Mouse (Mus musculus) bone marrow, adult 2 months (tissue): ENCODE data around the gene Thop1. TPM values are rescaled to one million over a fixed set of nuclear protein-coding genes. Genes with fewer than 3 reads are reported as not detected.

Experiments
- H3K27ac ChIP-seq: fragments of 200-500 bp; 2 replicates; pipeline ENCODE4 v1.5.1; 2012; ENCODE audit warnings: low read depth, mild to moderate bottlenecking, control low read depth, inconsistent platforms, low read length; ENCODE audit not compliant: control insufficient read depth, poor library complexity, insufficient read depth
- H3K4me1 ChIP-seq: fragments of 200-500 bp; 2 replicates; pipeline ENCODE4 v1.6.1; 2011; ENCODE audit warnings: low read length; ENCODE audit not compliant: control insufficient read depth, insufficient read depth
- H3K4me3 ChIP-seq: fragments of 200-500 bp; replicated peaks from 2 replicates; pipeline ENCODE3; 2011; ENCODE audit warnings: mild to moderate bottlenecking, low read depth, low read length, control low read depth; ENCODE audit not compliant: control insufficient read depth
- CTCF ChIP-seq: fragments of 200-500 bp; IDR thresholded peaks from 2 replicates; pipeline ENCODE4 v1.5.1; 2011; ENCODE audit warnings: low read length, control low read depth; ENCODE audit not compliant: control insufficient read depth, insufficient read depth
- POLR2A ChIP-seq: fragments of 200-500 bp; IDR thresholded peaks from 2 replicates; pipeline ENCODE4 v1.6.1; 2011; ENCODE audit warnings: low read depth, mild to moderate bottlenecking, control low read depth, low read length, borderline replicate concordance; ENCODE audit not compliant: control insufficient read depth
- WGBS: fragments of 180-500 bp; shearing (Covaris S2); methylation state at CpG from one replicate; pipeline ENCODE4 v1.1.7; 2018; 5-methylcytosine and 5-hydroxymethylcytosine counted together
- polyA plus RNA-seq: library from polyadenylated mRNA; stranded (reverse); fragments of >200 nt; gene quantifications from 2 replicates; pipeline ENCODE4 v1.2.4, GENCODE M21; 2011; ENCODE audit warnings: low replicate concordance; ENCODE audit not compliant: missing spikeins, insufficient read depth, insufficient read length

Thop1 gene
- polyA plus RNA-seq, 1 experiment, result 16.7 TPM

DNA sequence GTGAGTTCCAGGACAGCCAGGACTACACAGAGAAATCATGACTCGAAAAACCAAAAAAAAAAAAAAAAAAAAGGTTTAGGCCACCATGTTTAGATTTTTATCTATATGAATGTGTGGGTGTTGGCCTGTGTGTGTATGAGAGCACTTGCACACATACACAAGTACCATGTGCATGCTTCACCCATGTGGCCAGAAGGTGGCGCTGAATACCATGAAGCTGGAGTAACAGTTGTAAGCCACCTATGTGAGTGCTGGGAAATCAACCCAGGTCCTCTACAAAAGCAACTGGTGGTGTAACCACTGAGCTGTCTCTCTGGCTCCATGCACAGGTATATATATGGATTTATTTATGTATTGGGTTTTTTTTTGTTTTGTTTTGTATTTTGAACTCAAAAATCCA is 17.2 kb downstream of the Thop1 start:
- no peak overlapping the region for H3K27ac ChIP-seq
- H3K4me1 ChIP-seq, result no peaks in the 10 kb centered on the region
- H3K4me3 ChIP-seq, result no peak overlapping the region
- TF ChIP-seq CTCF, result peak; percentile 56
- TF ChIP-seq POLR2A, result no peak
- WGBS, result 67% methylated on average over 2 of the region's 2 CpGs

DNA sequence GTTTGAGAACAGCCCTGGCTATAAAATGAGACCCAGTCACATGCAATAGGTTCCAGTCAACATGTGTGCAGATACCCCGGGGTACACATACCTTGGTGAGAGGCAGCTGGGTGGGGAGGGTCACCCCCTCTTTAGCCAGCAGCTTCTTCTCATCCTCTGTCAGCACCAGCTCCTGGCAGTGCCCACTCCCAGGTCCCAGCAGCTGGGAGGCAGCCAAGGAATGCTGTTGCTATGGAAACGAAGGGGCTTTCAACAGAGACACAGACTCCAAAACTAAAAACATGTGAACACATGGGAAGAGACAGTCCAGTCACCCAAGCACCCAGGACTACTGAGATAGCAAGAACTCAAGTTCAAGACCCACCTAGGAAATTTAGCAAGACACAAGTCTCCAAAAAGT is 19.4 kb downstream of the Thop1 start:
- H3K4me3 ChIP-seq, result no peak overlapping the region
- H3K4me1 ChIP-seq, result no peaks in the 10 kb centered on the region
- 57% methylated on average over 2 of the region's 2 CpGs for WGBS
- no peak overlapping the region for H3K27ac ChIP-seq
- no peak for TF ChIP-seq CTCF
- TF ChIP-seq POLR2A, result no peak

DNA sequence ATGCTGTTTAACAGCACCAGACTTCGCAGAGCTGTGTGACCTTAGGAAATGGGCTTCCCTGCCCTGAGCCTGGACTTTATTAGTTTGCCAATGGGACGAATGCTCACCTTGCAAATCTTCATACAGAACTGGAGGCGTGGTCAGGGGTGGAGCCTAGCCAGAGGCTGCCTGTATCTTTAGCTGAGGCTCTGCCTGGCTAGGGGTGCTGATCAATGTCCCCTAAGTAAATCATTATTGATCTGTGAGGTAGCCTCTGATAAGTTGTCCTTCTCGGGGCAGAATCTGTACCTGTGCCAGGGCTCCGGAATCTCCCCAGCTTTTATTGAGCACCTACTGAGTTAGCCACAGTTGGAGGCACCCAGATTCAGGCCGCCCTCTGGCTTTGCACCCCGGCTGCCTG is 20.8 kb downstream of the Thop1 start:
- H3K27ac ChIP-seq, result no peak overlapping the region
- 77% methylated on average over 7 of the region's 7 CpGs for WGBS
- no peaks in the 10 kb centered on the region for H3K4me1 ChIP-seq
- no peak overlapping the region for H3K4me3 ChIP-seq
- TF ChIP-seq POLR2A (no peak), CTCF (no peak)

DNA sequence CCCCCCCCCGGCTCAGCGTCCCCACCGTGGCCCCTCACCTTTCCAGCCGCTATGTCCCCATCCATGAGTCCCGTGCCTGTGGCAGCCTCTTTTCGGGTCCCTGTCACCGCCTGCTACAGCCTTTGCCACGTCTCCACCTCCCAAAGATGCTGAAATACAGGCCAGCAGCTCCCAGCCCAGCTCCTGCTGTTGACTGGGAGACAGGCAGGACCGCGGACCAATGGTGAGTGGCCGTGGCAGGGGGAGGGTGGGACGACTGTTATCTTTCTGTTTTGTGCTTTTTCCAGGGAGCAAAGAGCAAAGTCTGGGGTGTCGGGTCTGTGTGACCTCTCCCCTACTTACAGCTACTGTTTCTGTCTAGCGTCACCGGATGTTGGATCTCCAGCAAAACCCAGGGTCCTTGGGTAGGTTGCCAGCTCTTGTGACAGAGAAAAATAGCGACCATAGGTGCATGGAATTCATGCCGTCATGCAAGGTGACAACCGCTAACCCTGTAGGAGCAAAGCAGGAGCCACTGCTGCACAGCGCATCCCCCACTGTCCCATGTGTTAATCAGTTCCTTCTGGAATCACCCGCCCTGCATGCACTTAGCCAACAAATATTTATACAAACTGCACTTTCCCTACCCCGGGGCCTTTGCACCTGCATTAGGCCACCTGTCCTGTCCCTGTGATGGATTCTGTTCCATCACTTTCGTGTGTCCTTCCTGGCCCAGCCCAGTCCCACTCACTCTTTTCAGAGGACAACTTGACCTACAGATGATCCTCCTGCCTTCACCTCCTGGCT is 22.8 kb downstream of the Thop1 start:
- Histone ChIP-seq H3K4me3 (no peak overlapping the region), H3K4me1 (no peaks in the 10 kb centered on the region), H3K27ac (no peak overlapping the region)
- TF ChIP-seq POLR2A, result no peak
- TF ChIP-seq CTCF, result no peak
- WGBS, result 60% methylated on average over 22 of the region's 22 CpGs

DNA sequence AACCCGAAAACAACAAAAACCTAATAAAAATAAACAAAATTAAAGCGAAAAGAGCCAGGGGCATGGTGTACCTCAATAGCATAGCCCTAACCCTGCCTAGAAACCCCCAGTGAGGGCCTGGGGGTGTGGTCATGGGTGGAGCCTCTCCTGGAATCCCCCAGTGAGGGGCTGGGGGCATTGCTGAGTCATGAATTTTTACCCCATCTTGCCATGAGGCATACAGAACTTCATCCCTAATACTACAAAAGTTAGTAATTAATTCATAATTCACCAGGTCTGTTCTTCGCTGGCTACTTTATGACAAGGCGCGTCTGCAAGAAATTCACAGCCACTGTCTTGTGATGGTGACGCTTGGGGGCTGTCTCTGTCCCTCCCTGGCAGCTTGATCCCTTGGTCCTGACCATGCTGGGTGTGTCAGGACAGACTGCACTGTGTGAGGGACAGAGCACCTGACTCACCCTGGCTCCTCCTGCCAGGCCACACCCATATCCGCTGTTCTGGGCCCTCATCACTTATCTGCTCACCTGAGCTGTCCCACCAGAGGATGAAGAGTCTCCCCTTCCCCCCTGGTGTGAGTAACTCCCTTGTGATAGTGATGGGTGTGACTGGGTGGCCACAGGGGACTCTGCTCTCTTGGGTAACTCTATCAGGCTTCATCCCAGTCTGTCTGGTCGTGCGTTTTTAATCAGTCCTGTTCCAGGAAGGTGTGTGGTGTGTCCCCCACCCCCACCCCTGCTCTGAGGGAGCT is 25.3 kb downstream of the Thop1 start:
- no peaks in the 10 kb centered on the region for H3K4me1 ChIP-seq
- H3K4me3 ChIP-seq, result no peak overlapping the region
- 67% methylated on average over 9 of the region's 9 CpGs for WGBS
- no peak for TF ChIP-seq POLR2A
- no peak for TF ChIP-seq CTCF
- H3K27ac ChIP-seq, result no peak overlapping the region

DNA sequence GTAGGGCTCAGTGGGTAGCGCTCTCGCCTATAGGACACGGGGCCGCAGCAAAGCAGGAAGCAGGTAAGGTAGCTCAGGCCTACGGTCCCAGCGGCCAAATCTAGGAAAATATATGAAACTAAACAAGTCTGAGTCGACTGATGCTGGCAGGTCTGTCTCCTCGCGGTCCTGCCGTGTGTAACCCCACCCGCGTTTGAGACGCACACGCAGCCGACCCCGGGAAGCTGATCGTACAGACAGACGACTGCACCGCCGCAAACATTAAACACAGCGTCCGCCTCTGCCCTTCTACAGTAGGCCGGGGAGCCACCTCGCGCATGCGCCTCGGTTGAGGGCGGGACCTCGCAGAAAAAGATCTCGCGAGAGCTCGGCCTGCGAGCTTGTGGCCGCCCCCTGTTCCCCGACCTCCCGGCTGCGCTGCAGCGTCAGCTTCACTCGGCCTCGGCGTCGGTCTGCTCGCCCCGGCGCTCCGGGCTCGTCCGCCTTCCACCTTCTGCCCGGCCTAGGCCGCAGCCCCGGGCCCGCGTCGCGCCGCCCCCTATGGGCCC is 35.8 kb downstream of the Thop1 start, which contains the start of gene Map2k2:
Map2k2 (plus strand) TSS at position 351 of the 548 bp plus-strand sequence.
- Histone ChIP-seq H3K4me3 (peak within 1 kb of the TSS; percentile 85), H3K27ac (peak within 1 kb of the TSS; percentile 100), H3K4me1 (peaks cover 3% of the 10 kb centered on the region; the same call in 1 of the 2 replicates)
- under 1% methylated on average over 56 of the region's 56 CpGs for WGBS
- TF ChIP-seq CTCF (peak; percentile 10; the same call in 1 of the 2 replicates), POLR2A (peak; percentile 99)

DNA sequence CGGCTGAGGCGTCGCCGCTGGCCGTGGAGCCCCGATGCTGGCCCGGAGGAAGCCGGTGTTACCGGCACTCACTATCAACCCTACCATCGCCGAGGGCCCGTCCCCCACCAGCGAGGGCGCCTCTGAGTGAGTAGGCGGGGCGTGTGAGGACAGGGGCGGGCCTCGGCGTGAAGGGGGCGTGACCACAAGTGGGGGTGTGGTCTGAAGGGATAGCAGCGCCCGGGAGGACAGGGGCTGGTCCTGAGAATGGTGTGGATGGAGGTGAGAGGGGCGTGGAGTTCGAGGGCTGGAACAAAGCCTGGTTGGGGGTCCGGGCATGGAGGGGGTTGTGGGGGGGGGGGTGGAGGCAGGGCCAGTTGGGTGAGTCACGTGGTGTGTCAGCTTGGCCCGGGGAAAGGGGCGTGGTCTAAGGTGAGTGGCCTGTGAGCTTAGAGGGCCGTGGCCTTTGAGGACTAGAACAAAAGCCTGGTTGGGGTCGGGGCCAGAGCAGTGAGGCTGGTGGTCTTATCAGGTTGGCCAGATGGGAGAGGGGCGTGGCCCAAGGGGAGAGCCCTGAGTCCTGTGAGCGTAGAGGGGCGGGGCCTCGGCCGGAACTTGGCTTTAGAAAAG is 36.4 kb downstream of the Thop1 start:
- TF ChIP-seq POLR2A (no peak), CTCF (no peak)
- H3K4me3 ChIP-seq, result peak overlapping the region; percentile 85
- under 1% methylated on average over 35 of the region's 35 CpGs for WGBS
- peak overlapping the region; percentile 100 for H3K27ac ChIP-seq
- peaks cover 3% of the 10 kb centered on the region; the same call in 1 of the 2 replicates for H3K4me1 ChIP-seq

DNA sequence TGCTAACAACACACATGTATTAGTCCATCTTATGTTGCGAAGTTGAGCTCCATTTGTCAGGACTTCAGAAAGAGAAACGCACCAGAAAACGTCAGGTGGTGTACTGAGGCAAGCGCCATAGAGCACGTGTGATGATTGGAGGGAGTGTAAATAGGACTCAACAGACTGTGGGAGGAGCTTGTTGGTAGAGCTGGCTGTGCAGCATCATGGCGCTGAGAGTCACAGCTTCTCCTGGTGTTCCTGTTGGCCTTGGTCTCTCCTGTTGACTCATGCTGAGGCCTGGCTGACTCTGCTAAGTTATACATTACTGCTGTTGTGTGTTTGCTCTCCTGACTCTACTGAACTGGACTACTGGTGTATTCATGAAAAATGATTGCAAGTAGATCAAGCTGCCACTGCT is 43.1 kb downstream of the Thop1 start:
- H3K4me3 ChIP-seq, result no peak overlapping the region
- 93% methylated on average over 6 of the region's 6 CpGs for WGBS
- TF ChIP-seq POLR2A (no peak), CTCF (no peak)
- H3K27ac ChIP-seq, result no peak overlapping the region
- no peaks in the 10 kb centered on the region for H3K4me1 ChIP-seq
